In genomic region chr5:105492367-105493246, GRCm38 (mm10) we compare ENCODE assay signal across 8 mouse cellular contexts. TPM values are rescaled to one million over a fixed set of nuclear protein-coding genes. Genes with fewer than 3 reads are reported as not detected.
DNase-seq lines count a peak whose midpoint lies in the region; ATAC-seq lines count a peak whose summit lies in the region.

No protein-coding gene starts in this region.

- H3K4me1 ChIP-seq in kidney, embryonic 15.5 days, result peaks cover 16% of the 10 kb centered on the region
- H3K4me1 ChIP-seq in midbrain, embryonic 16.5 days (ENCODE audit: control insufficient read depth, insufficient read depth, low read length), result peaks cover 23% of the 10 kb centered on the region

- no peak overlapping the region for H3K4me3 ChIP-seq in kidney, embryonic 15.5 days (replicated peaks)
- no peak overlapping the region for H3K4me3 ChIP-seq in midbrain, embryonic 16.5 days (ENCODE audit: low read depth, low read length)

- H3K36me3 ChIP-seq in kidney, embryonic 15.5 days, result no peaks in the 10 kb centered on the region
- H3K36me3 ChIP-seq in midbrain, embryonic 16.5 days (ENCODE audit: control insufficient read depth, insufficient read depth, low read length), result no peaks in the 10 kb centered on the region; the same call in 1 of the 2 replicates

- WGBS in kidney, embryonic 15.5 days, result 44% methylated on average over 10 of the region's 10 CpGs
- WGBS in midbrain, embryonic 16.5 days, result 13% methylated on average over 10 of the region's 10 CpGs

- no peak overlapping the region for H3K4me2 ChIP-seq in kidney, embryonic 15.5 days
- no peak overlapping the region for H3K4me2 ChIP-seq in midbrain, embryonic 16.5 days (ENCODE audit: low read length)

- DNase-seq in kidney, adult 11 months, result peak; percentile 59
- DNase-seq in Muller cell, postnatal 12 days (ENCODE audit: inconsistent ontology term), result peak; percentile 84
- peak; percentile 53 for DNase-seq in embryo, embryonic 10.5 days (ENCODE audit: low spot score)
- DNase-seq in kidney, postnatal 10 days, result peak; percentile 46
- DNase-seq in gastrocnemius, adult 8-10 months (ENCODE audit: low spot score in 2 of 2), result no peak
- no peak for DNase-seq in gastrocnemius, postnatal 4 days (ENCODE audit: low spot score in 2 of 2)

- H3K27me3 ChIP-seq in kidney, embryonic 15.5 days, result 0 out of 2 replicates have a peak, but pooled peaks cover 6% of the 10 kb centered on the region
- H3K27me3 ChIP-seq in midbrain, embryonic 16.5 days (ENCODE audit: control insufficient read depth, insufficient read depth, low read depth, low read length), result no peaks in the 10 kb centered on the region

- ATAC-seq in kidney, embryonic 15.5 days (replicated peaks; ENCODE audit: low FRiP score), result no peak
- ATAC-seq in midbrain, embryonic 16.5 days, result peak; percentile 36

- H3K9ac ChIP-seq in kidney, embryonic 15.5 days, result no peak overlapping the region
- H3K9ac ChIP-seq in midbrain, embryonic 16.5 days (ENCODE audit: low read depth, low read length), result no peak overlapping the region

- H3K9me3 ChIP-seq in kidney, embryonic 15.5 days (replicated peaks), result no peaks in the 10 kb centered on the region
- H3K9me3 ChIP-seq in midbrain, embryonic 16.5 days (replicated peaks; ENCODE audit: control insufficient read depth, low read length, poor library complexity, severe bottlenecking), result no peaks in the 10 kb centered on the region

- H3K27ac ChIP-seq in kidney, embryonic 15.5 days, result no peak overlapping the region
- H3K27ac ChIP-seq in midbrain, embryonic 16.5 days (ENCODE audit: low read length), result 0 out of 2 replicates have a peak overlapping the region, but pooled peaks have one; percentile 15

RNA-seq across cellular contexts. Expression of gene Lrrc8c, which starts 26.6 kb away (rescaled TPM):
- polyA plus RNA-seq in kidney, embryonic 15.5 days (2015; fragmentation: Nextera tagmentation; extraction: Ambion mirVana), result 17.0 and 18.4 TPM in 2 replicates
- 10.4 and 13.0 TPM in 2 replicates for polyA plus RNA-seq in midbrain, embryonic 16.5 days (2015; fragmentation: Nextera tagmentation; extraction: Ambion mirVana)
- 1 to 10 TPM; 4.7 to 8.1 (median 5.5) TPM for total RNA-seq in gastrocnemius, adult 8-10 months (2022)
- total RNA-seq in gastrocnemius, postnatal 4 days (2021), result 10 to 100 TPM; 20.8 to 21.4 TPM

Comparison
In these comparisons a context has a peak if more than half of its experiments do, and no peak if none do; other contexts are left out.
1. DNase-seq: peak in kidney, adult 11 months (single experiment), Muller cell, postnatal 12 days (single experiment), embryo, embryonic 10.5 days (single experiment) and kidney, postnatal 10 days (single experiment); none in gastrocnemius, adult 8-10 months (0 of 2) and gastrocnemius, postnatal 4 days (0 of 2).